Mouse (Mus musculus): Measurements from ENCODE around the gene Nfic. TPM values are rescaled to one million over a fixed set of nuclear protein-coding genes. Genes with fewer than 3 reads are reported as not detected.

Nfic gene
- polyA plus RNA-seq, 1 experiment from 2014 or later: 35.0 TPM

GRCm38 (mm10) chr10:81465265-81465645, 9.8 kb upstream of the Nfic start:
- H3K27me3 ChIP-seq (replicated peaks): peaks cover 67% of the 10 kb centered on the region
- H3K9ac ChIP-seq (replicated peaks): no peak overlapping the region
- 0 out of 2 replicates have a peak, but pooled peaks have one; percentile 3 for ATAC-seq (ENCODE audit: low FRiP score)
- no peak overlapping the region for H3K27ac ChIP-seq (replicated peaks)
- H3K4me2 ChIP-seq: no peak overlapping the region
- H3K4me3 ChIP-seq (replicated peaks): no peak overlapping the region
- 7% methylated on average over 5 of the region's 5 CpGs for WGBS
- no peaks in the 10 kb centered on the region for H3K9me3 ChIP-seq (replicated peaks)
- H3K4me1 ChIP-seq: peaks cover 14% of the 10 kb centered on the region
- peaks cover 54% of the 10 kb centered on the region for H3K36me3 ChIP-seq

GRCm38 (mm10) chr10:81464405-81465264, 9.2 kb upstream of the Nfic start:
- WGBS: 3% methylated on average over 31 of the region's 33 CpGs
- peak overlapping the region; percentile 51 for H3K4me2 ChIP-seq
- H3K4me1 ChIP-seq: peaks cover 14% of the 10 kb centered on the region
- peak; percentile 67 for ATAC-seq (ENCODE audit: low FRiP score)
- no peak overlapping the region for H3K27ac ChIP-seq (replicated peaks)
- H3K9me3 ChIP-seq (replicated peaks): no peaks in the 10 kb centered on the region
- peak overlapping the region; percentile 23 for H3K4me3 ChIP-seq (replicated peaks)
- H3K9ac ChIP-seq (replicated peaks): no peak overlapping the region
- peaks cover 70% of the 10 kb centered on the region for H3K27me3 ChIP-seq (replicated peaks)
- peaks cover 51% of the 10 kb centered on the region for H3K36me3 ChIP-seq

DNA sequence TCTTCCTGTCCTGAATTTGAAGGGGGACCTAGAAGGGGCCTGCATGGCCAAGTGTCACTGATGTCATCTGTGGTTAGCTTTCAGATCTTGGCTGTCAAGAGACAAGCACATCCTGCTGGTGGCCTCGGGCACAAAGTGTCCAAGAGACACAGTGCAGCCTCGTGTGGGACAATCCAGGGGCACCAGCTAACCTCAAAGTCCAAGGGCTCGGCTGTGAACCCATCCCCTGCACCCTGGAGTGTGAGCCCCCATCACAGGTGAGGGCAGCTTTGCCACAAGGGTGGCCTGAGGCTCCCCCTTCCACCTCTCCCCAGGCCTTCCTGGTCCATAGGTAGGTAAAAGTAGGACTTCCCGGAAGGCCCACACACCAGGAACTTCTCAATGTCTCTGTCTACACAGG, 8.1 kb upstream of the Nfic start:
- Histone ChIP-seq H3K4me2 (no peak overlapping the region), H3K4me3 (replicated peaks) (no peak overlapping the region), H3K27ac (replicated peaks) (no peak overlapping the region), H3K36me3 (peaks cover 43% of the 10 kb centered on the region), H3K9me3 (replicated peaks) (no peaks in the 10 kb centered on the region), H3K27me3 (replicated peaks) (peaks cover 74% of the 10 kb centered on the region), H3K4me1 (peaks cover 14% of the 10 kb centered on the region), H3K9ac (replicated peaks) (no peak overlapping the region)
- ATAC-seq (ENCODE audit: low FRiP score): no peak
- WGBS: 73% methylated on average over 4 of the region's 4 CpGs

- H3K9me3 ChIP-seq (replicated peaks): no peaks in the 10 kb centered on the region
- H3K27me3 ChIP-seq (replicated peaks): peaks cover 74% of the 10 kb centered on the region
- no peak for ATAC-seq (ENCODE audit: low FRiP score)
- peaks cover 37% of the 10 kb centered on the region for H3K36me3 ChIP-seq
- no peak overlapping the region for H3K9ac ChIP-seq (replicated peaks)
- 73% methylated on average over 7 of the region's 7 CpGs for WGBS
- peaks cover 14% of the 10 kb centered on the region for H3K4me1 ChIP-seq
- H3K4me3 ChIP-seq (replicated peaks): no peak overlapping the region
- H3K4me2 ChIP-seq: no peak overlapping the region
- no peak overlapping the region for H3K27ac ChIP-seq (replicated peaks)
These were observed 7.5 kb upstream of the Nfic start for GRCm38 (mm10) chr10:81462917-81463316.

- ATAC-seq (ENCODE audit: low FRiP score): no peak
- 40% methylated on average over 7 of the region's 7 CpGs for WGBS
These were observed 7.0 kb upstream of the Nfic start for GRCm38 (mm10) chr10:81462415-81462804.

DNA sequence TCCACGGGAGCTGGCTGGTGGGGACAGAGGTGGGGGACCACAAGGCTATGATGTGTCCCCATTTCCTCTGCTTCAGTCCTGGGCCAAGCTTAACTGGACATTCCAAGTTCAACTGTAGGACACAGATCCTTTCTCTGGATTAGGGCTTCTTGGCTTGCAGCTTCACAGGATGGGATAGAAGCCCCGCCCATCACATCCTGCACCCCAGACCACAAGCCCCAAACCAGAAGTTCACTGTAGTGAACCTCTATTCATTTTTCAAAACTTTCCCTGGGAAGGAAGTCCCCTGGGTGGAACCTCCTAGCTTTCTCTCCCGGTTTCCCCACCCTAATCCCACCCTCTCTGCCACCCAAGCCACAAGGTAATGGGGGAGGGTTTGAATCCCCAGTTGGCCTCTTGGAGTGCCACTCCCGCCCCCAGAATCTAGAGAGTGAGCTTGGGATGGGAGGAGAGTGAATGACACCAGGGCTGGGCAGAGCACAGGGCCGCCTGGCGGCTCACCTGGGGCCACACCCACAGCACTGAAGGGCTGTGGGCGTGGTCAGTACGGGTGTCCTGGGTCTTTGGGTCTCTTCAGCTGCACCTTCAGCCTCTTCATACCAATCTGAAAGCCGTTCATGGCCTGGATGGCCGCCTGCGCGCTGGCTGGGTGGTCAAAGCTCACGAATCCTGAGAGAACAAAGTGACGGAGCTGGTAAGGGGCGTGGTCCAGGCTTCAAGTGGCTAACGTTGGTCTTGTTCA, 6.4 kb upstream of the Nfic start:
- no peaks in the 10 kb centered on the region for H3K9me3 ChIP-seq (replicated peaks)
- no peak overlapping the region for H3K4me2 ChIP-seq
- no peak overlapping the region for H3K27ac ChIP-seq (replicated peaks)
- no peak for ATAC-seq (ENCODE audit: low FRiP score)
- peaks cover 14% of the 10 kb centered on the region for H3K4me1 ChIP-seq
- H3K9ac ChIP-seq (replicated peaks): no peak overlapping the region
- H3K4me3 ChIP-seq (replicated peaks): no peak overlapping the region
- peaks cover 75% of the 10 kb centered on the region for H3K27me3 ChIP-seq (replicated peaks)
- peaks cover 26% of the 10 kb centered on the region for H3K36me3 ChIP-seq
- WGBS: 9% methylated on average over 16 of the region's 16 CpGs

More at GRCm38 (mm10) chr10:81462415-81462804, 7.0 kb upstream of the Nfic start:
- peaks cover 14% of the 10 kb centered on the region for H3K4me1 ChIP-seq
- peaks cover 32% of the 10 kb centered on the region for H3K36me3 ChIP-seq
- peaks cover 75% of the 10 kb centered on the region for H3K27me3 ChIP-seq (replicated peaks)
- no peak overlapping the region for H3K4me2 ChIP-seq
- H3K27ac ChIP-seq (replicated peaks): no peak overlapping the region
- H3K9me3 ChIP-seq (replicated peaks): no peaks in the 10 kb centered on the region
- H3K4me3 ChIP-seq (replicated peaks): no peak overlapping the region
- H3K9ac ChIP-seq (replicated peaks): no peak overlapping the region

GRCm38 (mm10) chr10:81460951-81461350, 5.5 kb upstream of the Nfic start:
- peaks cover 17% of the 10 kb centered on the region for H3K36me3 ChIP-seq
- ATAC-seq (ENCODE audit: low FRiP score): no peak
- H3K27ac ChIP-seq (replicated peaks): no peak overlapping the region
- peaks cover 14% of the 10 kb centered on the region for H3K4me1 ChIP-seq
- no peak overlapping the region for H3K4me2 ChIP-seq
- H3K9me3 ChIP-seq (replicated peaks): no peaks in the 10 kb centered on the region
- H3K9ac ChIP-seq (replicated peaks): no peak overlapping the region
- H3K27me3 ChIP-seq (replicated peaks): peaks cover 78% of the 10 kb centered on the region
- WGBS: 44% methylated on average over 11 of the region's 11 CpGs
- no peak overlapping the region for H3K4me3 ChIP-seq (replicated peaks)

DNA sequence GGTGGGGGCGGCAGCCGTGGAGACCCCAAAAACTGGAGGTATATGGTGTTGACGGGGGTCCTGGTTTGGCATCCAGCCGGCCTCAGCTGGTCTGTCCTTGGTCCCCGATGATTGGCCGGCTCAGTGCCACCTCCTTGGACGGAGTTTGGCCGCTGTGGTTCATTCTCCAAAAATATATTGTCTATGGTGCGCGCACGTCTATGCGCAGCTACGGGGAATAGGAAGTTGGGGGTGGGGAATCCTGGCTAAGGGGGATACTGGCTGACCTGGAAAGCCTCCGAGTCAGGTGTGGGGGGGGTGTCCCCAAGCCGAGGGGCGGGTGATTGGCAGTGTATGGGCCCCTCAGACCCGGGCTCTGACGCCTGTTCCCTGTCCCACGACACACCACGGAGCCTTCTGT, 5.0 kb upstream of the Nfic start:
- ATAC-seq (ENCODE audit: low FRiP score): no peak

DNA sequence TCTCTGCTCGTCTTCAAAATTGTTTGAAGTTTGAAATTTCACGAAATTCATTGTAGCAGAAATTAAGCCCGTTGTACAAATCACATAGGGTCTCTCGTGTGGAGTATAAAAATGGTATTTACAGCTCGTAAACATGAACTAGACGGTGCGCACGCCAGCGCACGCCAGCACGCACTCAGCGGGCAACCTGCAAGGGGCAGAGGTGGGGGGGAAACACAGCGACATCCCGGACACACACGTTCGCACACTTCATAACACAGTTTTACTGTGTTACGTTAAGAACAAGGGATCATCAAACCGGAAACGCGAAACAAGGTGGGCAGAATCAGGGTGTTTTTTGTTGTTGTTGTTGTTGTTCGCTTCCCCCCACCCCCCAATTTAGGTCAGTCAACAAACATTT, 4.0 kb upstream of the Nfic start:
- Histone ChIP-seq H3K9me3 (replicated peaks) (no peaks in the 10 kb centered on the region), H3K4me3 (replicated peaks) (no peak overlapping the region), H3K36me3 (peaks cover 12% of the 10 kb centered on the region), H3K27me3 (replicated peaks) (peaks cover 78% of the 10 kb centered on the region), H3K9ac (replicated peaks) (no peak overlapping the region), H3K4me1 (peaks cover 4% of the 10 kb centered on the region), H3K27ac (replicated peaks) (no peak overlapping the region), H3K4me2 (no peak overlapping the region)
- whole genome bisulfite sequencing: 65% methylated on average over 21 of the region's 21 CpGs
- no peak for ATAC-seq (ENCODE audit: low FRiP score)

More for the DNA sequence above, 5.0 kb upstream of the Nfic start:
- Histone ChIP-seq H3K27me3 (replicated peaks) (peaks cover 78% of the 10 kb centered on the region), H3K36me3 (peaks cover 14% of the 10 kb centered on the region), H3K4me1 (peaks cover 14% of the 10 kb centered on the region), H3K4me3 (replicated peaks) (no peak overlapping the region), H3K9ac (replicated peaks) (no peak overlapping the region), H3K27ac (replicated peaks) (no peak overlapping the region), H3K4me2 (no peak overlapping the region), H3K9me3 (replicated peaks) (no peaks in the 10 kb centered on the region)
- WGBS: 29% methylated on average over 20 of the region's 20 CpGs

DNA sequence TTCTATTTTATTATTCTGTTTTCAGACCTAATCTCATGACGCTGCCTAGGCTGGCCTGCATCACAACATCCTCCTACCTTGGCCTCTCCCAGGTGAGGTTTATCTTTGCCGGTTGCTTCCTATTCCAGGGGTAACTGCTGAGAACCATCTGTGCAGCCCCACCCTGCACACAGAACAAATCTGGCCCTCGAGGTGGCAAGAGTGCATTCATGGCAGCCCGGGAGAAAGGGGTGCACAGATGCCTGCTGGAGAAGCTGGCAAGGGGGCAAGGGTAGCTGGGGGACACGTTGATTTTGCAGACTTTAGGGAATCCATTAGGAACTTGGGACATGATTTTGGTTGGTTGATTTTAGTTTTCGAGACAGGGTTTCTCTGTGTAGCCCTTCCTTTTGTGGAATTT, 2.8 kb upstream of the Nfic start:
- WGBS: 79% methylated on average over 6 of the region's 6 CpGs
- no peaks in the 10 kb centered on the region for H3K9me3 ChIP-seq (replicated peaks)
- H3K4me2 ChIP-seq: no peak overlapping the region
- H3K36me3 ChIP-seq: peaks cover 3% of the 10 kb centered on the region; the same call in 1 of the 2 replicates
- H3K9ac ChIP-seq (replicated peaks): no peak overlapping the region
- H3K27ac ChIP-seq (replicated peaks): no peak overlapping the region
- no peak for ATAC-seq (ENCODE audit: low FRiP score)
- peaks cover 78% of the 10 kb centered on the region for H3K27me3 ChIP-seq (replicated peaks)
- H3K4me3 ChIP-seq (replicated peaks): no peak overlapping the region
- no peaks in the 10 kb centered on the region for H3K4me1 ChIP-seq

- ATAC-seq (ENCODE audit: low FRiP score): no peak
- no peak overlapping the region for H3K27ac ChIP-seq (replicated peaks)
- H3K36me3 ChIP-seq: peaks cover 3% of the 10 kb centered on the region; the same call in 1 of the 2 replicates
- H3K4me3 ChIP-seq (replicated peaks): no peak overlapping the region
- no peak overlapping the region for H3K4me2 ChIP-seq
- WGBS: 88% methylated on average over 8 of the region's 8 CpGs
- H3K9me3 ChIP-seq (replicated peaks): no peaks in the 10 kb centered on the region
- H3K27me3 ChIP-seq (replicated peaks): peaks cover 78% of the 10 kb centered on the region
- 0 out of 2 replicates have a peak, but pooled peaks cover 4% of the 10 kb centered on the region for H3K4me1 ChIP-seq
- H3K9ac ChIP-seq (replicated peaks): no peak overlapping the region
These were observed 2.2 kb upstream of the Nfic start for GRCm38 (mm10) chr10:81457624-81458023.
